Mouse (Mus musculus) liver, embryonic 14.5 days (tissue): ENCODE data around the gene Mrpl33. TPM values are rescaled to one million over a fixed set of nuclear protein-coding genes. Genes with fewer than 3 reads are reported as not detected.

Experiments
- ATAC-seq: fragments of 200-750 bp; cut with Nextera tagmentation; 2 replicates; pipeline ENCODE4 v1.8.0; 2017; ENCODE audit warnings: moderate number of reproducible peaks, mild to moderate bottlenecking, moderate library complexity; ENCODE audit not compliant: insufficient read depth
- DNase-seq, 3 experiments: peaks; one replicate each; pipeline ENCODE4 v3.0.0-alpha.2; 2012 to 2013; ENCODE audit warnings: low read depth in 3 of 3, low spot score in 3 of 3
- H3K27ac ChIP-seq: fragments of 300-500 bp; sonication (generic); 2 replicates; pipeline ENCODE4 v1.5.1; 2014; ENCODE audit warnings: moderate library complexity, mild to moderate bottlenecking, control low read depth, inconsistent platforms
- H3K27me3 ChIP-seq: fragments of 300-500 bp; sonication (generic); 2 replicates; pipeline ENCODE4 v1.6.1; 2014; ENCODE audit warnings: mild to moderate bottlenecking, low read length, moderate library complexity; ENCODE audit not compliant: control insufficient read depth, insufficient read depth
- H3K36me3 ChIP-seq: fragments of 300-500 bp; sonication (generic); replicated peaks from 2 replicates; pipeline ENCODE4 v1.6.1; 2014; ENCODE audit warnings: low read depth; ENCODE audit not compliant: control insufficient read depth, insufficient read depth
- H3K4me1 ChIP-seq, 2 experiments: fragments of 200-500 bp in 1 of 2; fragments of 300-500 bp in 1 of 2; sonication (generic) in 1 of 2; replicated peaks; 2 replicates each; pipeline ENCODE4 v1.6.1; 2012 to 2014; ENCODE audit warnings: antibody characterized with exemption in 1 of 2, inconsistent platforms in 1 of 2, low read length in 1 of 2; ENCODE audit not compliant: control insufficient read depth in 2 of 2, insufficient read depth in 2 of 2
- H3K4me2 ChIP-seq: fragments of 300-500 bp; sonication (generic); 2 replicates; pipeline ENCODE4 v1.6.1; 2014; ENCODE audit warnings: low read depth, mild to moderate bottlenecking, control low read depth, moderate library complexity
- H3K4me3 ChIP-seq, 2 experiments: fragments of 200-500 bp in 1 of 2; fragments of 300-500 bp in 1 of 2; sonication (generic) in 1 of 2; 2 replicates each; pipeline ENCODE4 v1.5.1; 2012 to 2014; ENCODE audit warnings: low read depth in 2 of 2, low read length in 2 of 2, mild to moderate bottlenecking in 2 of 2, control low read depth in 1 of 2, inconsistent platforms in 1 of 2, moderate library complexity in 1 of 2; ENCODE audit not compliant: insufficient read depth in 1 of 2
- H3K9ac ChIP-seq: fragments of 300-500 bp; sonication (generic); replicated peaks from 2 replicates; pipeline ENCODE4 v1.6.1; 2014; ENCODE audit warnings: mild to moderate bottlenecking, control low read depth, moderate library complexity
- H3K9me3 ChIP-seq: fragments of 300-500 bp; sonication (generic); 2 replicates; pipeline ENCODE4 v1.6.1; 2016; ENCODE audit warnings: low read length, mixed read lengths; ENCODE audit not compliant: control insufficient read depth
- CTCF ChIP-seq: IDR thresholded peaks from 2 replicates; pipeline ENCODE4 v1.5.1; 2016; ENCODE audit warnings: antibody characterized with exemption, low read depth, control low read depth
- EP300 ChIP-seq: IDR thresholded peaks from 2 replicates; pipeline ENCODE4 v1.6.1; 2016; ENCODE audit warnings: antibody characterized with exemption, low read depth
- WGBS: fragments of 180-500 bp; shearing (Covaris S2); extraction: QIAGEN DNeasy Blood & Tissue Kit; methylation state at CpG from one replicate; pipeline ENCODE4 v1.1.7; 2014; ENCODE audit not compliant: insufficient replicate concordance; 5-methylcytosine and 5-hydroxymethylcytosine counted together
- polyA plus RNA-seq, 2 experiments: library from polyadenylated mRNA; depleted of rRNA in 1 of 2; stranded (reverse) in 1 of 2; unstranded in 1 of 2; fragments of >200 nt; fragmentation: Nextera tagmentation in 1 of 2; extraction: Ambion mirVana in 1 of 2; gene quantifications; 2 replicates each; pipeline versions ENCODE4 v1.2.1 to v1.2.3; 2012 to 2014

Mrpl33 gene
- polyA plus RNA-seq, 2 experiments: 80.0 to 219 TPM

DNA sequence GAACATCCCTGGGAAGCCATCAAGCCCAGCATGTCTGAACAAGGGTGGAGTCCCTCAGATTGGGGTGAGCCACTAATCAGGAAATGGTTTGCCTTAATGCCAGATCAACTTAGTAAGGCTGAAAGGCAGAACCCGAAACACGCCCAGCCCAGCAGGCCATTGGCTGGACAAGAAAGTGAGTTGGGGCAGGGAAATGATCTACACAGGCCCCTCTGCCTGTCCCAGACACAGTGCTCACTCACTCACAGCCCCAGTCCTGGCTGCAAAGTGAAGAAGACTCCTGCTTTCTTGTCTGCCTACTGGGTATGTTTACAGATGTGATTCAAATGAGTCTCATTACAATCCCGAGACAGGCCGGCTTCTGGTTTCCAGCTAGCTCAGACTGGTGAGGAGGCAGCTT, 37.4 kb downstream of the Mrpl33 start:
- Histone ChIP-seq H3K4me1 (peaks cover 0 to 8% of the 10 kb centered on the region in 2 experiments; a peak in 1 of 4 replicates), H3K9me3 (no peaks in the 10 kb centered on the region), H3K27ac (no peak overlapping the region), H3K4me2 (no peak overlapping the region), H3K27me3 (no peaks in the 10 kb centered on the region), H3K4me3 (no peak overlapping the region), H3K36me3 (no peaks in the 10 kb centered on the region), H3K9ac (no peak overlapping the region)
- DNase-seq (no peak), ATAC-seq (no peak)
- 65% methylated on average over 4 of the region's 4 CpGs for WGBS
- TF ChIP-seq CTCF (no peak), EP300 (no peak)

DNA sequence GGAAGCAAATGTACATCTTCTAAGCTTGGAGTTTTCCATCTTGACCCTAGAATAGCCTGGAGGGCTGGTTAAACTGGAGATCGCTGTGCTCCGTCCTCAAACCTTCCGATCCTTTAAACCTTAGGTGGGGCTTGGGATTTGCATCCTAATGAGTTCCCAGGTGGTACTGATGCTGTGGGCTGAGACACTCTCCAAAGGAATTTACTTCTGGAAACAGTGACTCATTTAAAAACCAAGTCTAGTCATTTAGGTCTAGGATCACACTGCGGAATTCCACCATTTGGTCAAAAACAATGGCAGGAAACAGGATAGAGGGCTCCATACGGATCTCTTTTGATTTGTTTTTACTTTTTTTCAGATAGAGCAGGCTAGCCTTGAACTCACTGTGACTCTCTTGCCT, 37.9 kb downstream of the Mrpl33 start:
- Histone ChIP-seq H3K4me2 (no peak overlapping the region), H3K9me3 (no peaks in the 10 kb centered on the region), H3K4me3 (no peak overlapping the region), H3K36me3 (no peaks in the 10 kb centered on the region), H3K27ac (no peak overlapping the region), H3K27me3 (no peaks in the 10 kb centered on the region), H3K9ac (no peak overlapping the region), H3K4me1 (peaks cover 0 to 8% of the 10 kb centered on the region in 2 experiments; a peak in 1 of 4 replicates)
- TF ChIP-seq EP300 (no peak), CTCF (no peak)
- DNase-seq (no peak), ATAC-seq (no peak)
- 76% methylated on average over 5 of the region's 5 CpGs for WGBS

DNA sequence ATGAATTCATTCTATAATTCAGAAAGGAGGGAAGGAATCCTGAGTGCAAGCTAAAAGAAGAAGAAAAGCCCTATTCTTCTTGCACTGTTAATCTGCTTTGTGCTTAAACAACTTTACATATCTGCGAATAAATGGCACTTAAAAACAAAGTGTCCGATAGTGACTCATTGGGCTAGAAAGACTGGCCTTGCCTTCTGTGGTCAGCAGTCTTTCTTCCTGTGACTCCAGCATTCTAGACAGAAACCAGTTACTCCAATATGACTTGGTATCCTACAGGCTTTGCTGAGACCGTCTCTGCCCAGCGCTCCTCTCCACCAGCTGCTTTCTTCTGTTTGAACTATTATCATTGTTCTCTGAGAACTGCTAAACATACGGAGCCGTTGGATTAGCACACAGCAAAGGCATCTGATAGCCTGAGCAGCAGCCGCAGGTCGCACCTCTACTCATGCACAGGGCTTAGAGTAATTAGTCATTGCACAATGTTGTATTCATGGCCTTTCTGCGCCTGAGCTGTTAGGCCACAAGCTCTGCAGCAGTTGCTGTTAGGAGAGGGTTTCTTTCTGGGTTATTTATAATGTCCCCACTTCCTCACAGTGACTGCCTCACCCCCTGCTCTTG, 40.0 kb downstream of the Mrpl33 start:
- H3K9me3 ChIP-seq: no peaks in the 10 kb centered on the region
- H3K36me3 ChIP-seq: no peaks in the 10 kb centered on the region
- TF ChIP-seq CTCF (no peak), EP300 (no peak)
- 24% methylated on average over 9 of the region's 9 CpGs for WGBS
- H3K4me1 ChIP-seq: peaks cover 0 to 8% of the 10 kb centered on the region in 2 experiments; a peak in 1 of 4 replicates
- H3K9ac ChIP-seq: no peak overlapping the region
- H3K4me3 ChIP-seq: no peak overlapping the region
- H3K27me3 ChIP-seq: no peaks in the 10 kb centered on the region
- no peak overlapping the region for H3K4me2 ChIP-seq
- DNase-seq: no peak
- H3K27ac ChIP-seq: no peak overlapping the region
- peak; percentile 43; the same call in 1 of the 2 replicates for ATAC-seq

DNA sequence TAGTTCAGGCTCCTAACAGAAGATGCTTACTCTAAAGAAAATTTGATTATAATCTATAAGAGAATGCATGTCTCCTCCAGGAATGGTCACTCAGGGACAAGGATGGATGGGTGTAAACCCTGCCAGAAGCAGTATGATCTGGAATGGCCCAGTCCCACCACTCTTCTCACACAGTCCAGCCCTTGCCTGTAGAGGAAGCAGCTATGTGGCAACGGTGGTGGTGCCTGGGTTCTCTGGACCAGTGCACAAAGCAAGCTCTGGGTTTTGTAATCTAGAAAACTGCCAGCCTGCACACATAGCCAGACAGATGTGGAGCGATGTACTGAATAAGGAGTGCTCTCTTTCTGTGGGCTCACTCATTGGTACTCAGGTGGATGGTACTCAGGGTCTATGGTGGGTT, 43.8 kb downstream of the Mrpl33 start:
- ATAC-seq: no peak
- WGBS: 73% methylated on average over 2 of the region's 2 CpGs

DNA sequence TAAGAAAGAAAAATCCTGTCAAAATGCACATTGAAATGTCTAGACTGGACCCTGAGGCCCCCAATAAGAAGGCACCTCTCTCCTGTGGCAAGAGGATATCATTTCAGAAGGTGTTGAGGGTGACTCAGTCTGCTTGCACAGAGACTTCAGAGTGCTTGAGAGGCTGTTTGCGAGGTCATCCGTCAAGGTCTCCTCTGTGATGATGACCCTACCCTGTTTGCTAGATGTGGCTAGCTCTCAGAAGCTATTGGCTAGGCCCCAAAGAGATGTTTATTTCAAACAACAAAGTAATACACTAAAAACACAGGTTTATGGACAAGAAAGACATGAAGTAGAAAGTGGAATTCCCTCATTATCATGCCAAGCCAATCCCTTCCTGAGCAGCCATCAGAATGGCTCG, 45.6 kb downstream of the Mrpl33 start:
- 75% methylated on average over 3 of the region's 3 CpGs for WGBS
- H3K27ac ChIP-seq: no peak overlapping the region
- no peaks in the 10 kb centered on the region for H3K4me1 ChIP-seq
- H3K9ac ChIP-seq: no peak overlapping the region
- TF ChIP-seq CTCF (no peak), EP300 (no peak)
- no peak overlapping the region for H3K4me2 ChIP-seq
- DNase-seq (no peak), ATAC-seq (no peak)
- H3K9me3 ChIP-seq: no peaks in the 10 kb centered on the region
- H3K4me3 ChIP-seq: no peak overlapping the region
- no peaks in the 10 kb centered on the region for H3K36me3 ChIP-seq
- H3K27me3 ChIP-seq: no peaks in the 10 kb centered on the region

More for the DNA sequence above, 43.8 kb downstream of the Mrpl33 start:
- no peak overlapping the region for H3K4me3 ChIP-seq
- no peak for DNase-seq
- H3K9me3 ChIP-seq: no peaks in the 10 kb centered on the region
- no peak for TF ChIP-seq CTCF
- no peak for TF ChIP-seq EP300
- H3K27ac ChIP-seq: no peak overlapping the region
- no peak overlapping the region for H3K4me2 ChIP-seq
- H3K27me3 ChIP-seq: no peaks in the 10 kb centered on the region
- no peak overlapping the region for H3K9ac ChIP-seq
- H3K4me1 ChIP-seq: peaks cover 0 to 8% of the 10 kb centered on the region in 2 experiments; a peak in 1 of 4 replicates
- no peaks in the 10 kb centered on the region for H3K36me3 ChIP-seq
